Mouse (Mus musculus): Measurements from ENCODE around the gene Cog1.

GRCm38 (mm10) chr11:113716132-113716531 is 67.2 kb downstream of the Cog1 start:
- TF ChIP-seq CTCF (IDR thresholded peaks at IDR 0.05; ENCODE audit: borderline replicate concordance, insufficient read depth, low read depth, low read length) (no peak), POLR2A (IDR thresholded peaks at IDR 0.05; ENCODE audit: borderline replicate concordance, insufficient read depth, low read length) (no peak)

All from cerebellum, adult 2 months (tissue).